Mouse (Mus musculus) intestine, embryonic 15.5 days (tissue): ENCODE measurements around the gene Zfp972. TPM values are rescaled to one million over a fixed set of nuclear protein-coding genes. Genes with fewer than 3 reads are reported as not detected.
"Not testable (repeated sequence)": the region's sequence is repeated elsewhere in the genome, so short reads cannot be mapped to it uniquely, and the experiment has no call there.

Source experiments
- ATAC-seq: fragments of 200-750 bp; cut with Nextera tagmentation; 2 replicates; pipeline ENCODE4 v1.8.0; 2017; ENCODE audit warnings: moderate TSS enrichment, moderate library complexity
- H3K27ac ChIP-seq: fragments of 300-500 bp; sonication (generic); 2 replicates; pipeline ENCODE4 v1.5.1; 2015; ENCODE audit warnings: mild to moderate bottlenecking, inconsistent platforms
- H3K27me3 ChIP-seq: fragments of 300-500 bp; sonication (generic); replicated peaks from 2 replicates; pipeline ENCODE4 v1.6.1; 2015; ENCODE audit warnings: inconsistent platforms
- H3K36me3 ChIP-seq: fragments of 300-500 bp; sonication (generic); 2 replicates; pipeline ENCODE4 v1.6.1; 2015; ENCODE audit warnings: inconsistent platforms
- H3K4me1 ChIP-seq: fragments of 300-500 bp; sonication (generic); replicated peaks from 2 replicates; pipeline ENCODE4 v1.6.1; 2015; ENCODE audit warnings: inconsistent platforms
- H3K4me2 ChIP-seq: fragments of 300-500 bp; sonication (generic); replicated peaks from 2 replicates; pipeline ENCODE4 v1.6.1; 2015; ENCODE audit warnings: mild to moderate bottlenecking, inconsistent platforms
- H3K4me3 ChIP-seq: fragments of 300-500 bp; sonication (generic); replicated peaks from 2 replicates; pipeline ENCODE4 v1.5.1; 2015; ENCODE audit warnings: inconsistent platforms
- H3K9ac ChIP-seq: fragments of 300-500 bp; sonication (generic); 2 replicates; pipeline ENCODE4 v1.6.1; 2015; ENCODE audit warnings: inconsistent platforms
- H3K9me3 ChIP-seq: fragments of 300-500 bp; sonication (generic); 2 replicates; pipeline ENCODE4 v1.6.1; 2016; ENCODE audit warnings: inconsistent platforms
- WGBS: fragments of 180-500 bp; shearing (Covaris S2); methylation state at CpG from one replicate; pipeline ENCODE4 v1.1.7; 2015; 5-methylcytosine and 5-hydroxymethylcytosine counted together
- polyA plus RNA-seq: library from polyadenylated mRNA; unstranded; fragments of >200 nt; fragmentation: Nextera tagmentation; extraction: Ambion mirVana; gene quantifications from 2 replicates; pipeline ENCODE4 v1.2.1, GENCODE M21; 2015

Zfp972 gene
- 1.4 and 1.5 TPM in 2 replicates for polyA plus RNA-seq

- H3K36me3 ChIP-seq, H3K27me3 ChIP-seq, H3K4me2 ChIP-seq, ATAC-seq, H3K4me1 ChIP-seq, H3K27ac ChIP-seq, H3K9me3 ChIP-seq, H3K4me3 ChIP-seq, H3K9ac ChIP-seq: not testable (repeated sequence)
- 52% methylated on average over 4 of the region's 5 CpGs for WGBS
Measured at GRCm38 (mm10) chr2:177925563-177926103, at the start of gene Zfp972. TSS of gene Zfp972 (minus strand) at chr2:177925613.

DNA sequence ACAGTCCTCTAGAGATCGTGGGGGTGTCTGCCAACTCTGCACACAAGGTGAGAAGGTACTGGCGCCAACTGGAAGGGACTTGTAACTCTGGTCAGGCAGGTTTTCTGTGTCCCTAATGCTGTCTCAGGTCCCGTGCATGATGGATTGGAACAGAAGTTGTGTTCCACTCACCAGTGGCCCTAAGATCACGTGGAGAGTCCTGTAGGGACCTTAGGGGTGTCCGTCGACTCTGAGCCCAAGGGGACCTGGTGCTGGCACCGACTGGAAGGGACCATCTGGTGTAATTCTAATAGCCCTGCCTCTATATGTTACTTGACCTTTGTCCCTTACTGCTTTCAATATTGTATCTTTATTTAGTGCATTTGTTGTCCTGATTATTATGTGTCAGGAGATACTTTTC lies 49.4 kb upstream of the Zfp972 start:
- H3K4me3 ChIP-seq, ATAC-seq, H3K36me3 ChIP-seq, H3K4me2 ChIP-seq, H3K27ac ChIP-seq, H3K9ac ChIP-seq, H3K27me3 ChIP-seq, H3K9me3 ChIP-seq, H3K4me1 ChIP-seq: not testable (repeated sequence)
- WGBS = 68% methylated on average over 7 of the region's 7 CpGs

DNA sequence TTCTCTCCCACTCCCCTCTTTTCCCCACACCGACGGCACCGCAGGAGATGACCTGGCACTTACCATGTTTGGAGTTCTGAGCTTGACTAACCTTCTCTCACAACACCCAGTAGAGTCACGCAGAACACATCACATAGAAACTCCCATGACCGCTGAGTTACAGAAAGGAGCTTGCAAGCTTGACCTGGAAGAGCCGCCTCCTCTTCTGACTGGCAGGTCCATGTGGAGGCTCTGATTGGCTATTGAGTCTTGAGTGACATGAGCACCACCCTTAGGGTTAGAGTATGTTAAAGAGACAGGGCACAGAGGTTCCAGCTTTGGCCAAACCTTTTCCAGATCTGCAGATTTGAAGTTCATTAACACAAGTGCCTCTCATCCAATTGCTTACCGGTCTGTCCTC lies 31.7 kb upstream of the Zfp972 start, which contains the start of gene Gm14326:
Gene Gm14326 (minus strand): TSS at position 153 of the 400 bp plus-strand sequence.
- WGBS = 0% methylated on average over 4 of the region's 7 CpGs

GRCm38 (mm10) chr2:177956734-177957133 lies 31.3 kb upstream of the Zfp972 start:
- Histone ChIP-seq H3K9ac (peak overlapping the region; percentile 42; the same call in 1 of the 2 replicates), H3K4me2 (peak overlapping the region; percentile 39), H3K4me3 (peak overlapping the region; percentile 47)
- H3K9me3 ChIP-seq, H3K36me3 ChIP-seq, ATAC-seq, H3K4me1 ChIP-seq, H3K27ac ChIP-seq, H3K27me3 ChIP-seq: not testable (repeated sequence)
- WGBS = 1% methylated on average over 18 of the region's 18 CpGs

More for the DNA sequence above, 31.7 kb upstream of the Zfp972 start, which contains the start of gene Gm14326:
- H3K9me3 ChIP-seq, H3K4me1 ChIP-seq, H3K36me3 ChIP-seq, H3K27ac ChIP-seq, ATAC-seq, H3K27me3 ChIP-seq: not testable (repeated sequence)
- H3K4me2 ChIP-seq = peak within 1 kb of the TSS; percentile 39
- H3K9ac ChIP-seq = peak within 1 kb of the TSS; percentile 42; the same call in 1 of the 2 replicates
- H3K4me3 ChIP-seq = peak within 1 kb of the TSS; percentile 47

- not testable (repeated sequence) for H3K9me3 ChIP-seq, ATAC-seq
- WGBS = 83% methylated on average over 4 of the region's 12 CpGs
Measured at GRCm38 (mm10) chr2:177903276-177903675, 22.1 kb downstream of the Zfp972 start.

GRCm38 (mm10) chr2:177898171-177898570 lies 27.2 kb downstream of the Zfp972 start:
- not testable (repeated sequence) for H3K9ac ChIP-seq, H3K9me3 ChIP-seq, H3K4me2 ChIP-seq, H3K27ac ChIP-seq, H3K36me3 ChIP-seq, H3K4me1 ChIP-seq, H3K4me3 ChIP-seq, ATAC-seq, H3K27me3 ChIP-seq
- WGBS = 70% methylated on average over 2 of the region's 3 CpGs

More at GRCm38 (mm10) chr2:177903276-177903675, 22.1 kb downstream of the Zfp972 start:
- H3K9ac ChIP-seq, H3K4me1 ChIP-seq, H3K27me3 ChIP-seq, H3K36me3 ChIP-seq, H3K4me3 ChIP-seq, H3K4me2 ChIP-seq, H3K27ac ChIP-seq: not testable (repeated sequence)

DNA sequence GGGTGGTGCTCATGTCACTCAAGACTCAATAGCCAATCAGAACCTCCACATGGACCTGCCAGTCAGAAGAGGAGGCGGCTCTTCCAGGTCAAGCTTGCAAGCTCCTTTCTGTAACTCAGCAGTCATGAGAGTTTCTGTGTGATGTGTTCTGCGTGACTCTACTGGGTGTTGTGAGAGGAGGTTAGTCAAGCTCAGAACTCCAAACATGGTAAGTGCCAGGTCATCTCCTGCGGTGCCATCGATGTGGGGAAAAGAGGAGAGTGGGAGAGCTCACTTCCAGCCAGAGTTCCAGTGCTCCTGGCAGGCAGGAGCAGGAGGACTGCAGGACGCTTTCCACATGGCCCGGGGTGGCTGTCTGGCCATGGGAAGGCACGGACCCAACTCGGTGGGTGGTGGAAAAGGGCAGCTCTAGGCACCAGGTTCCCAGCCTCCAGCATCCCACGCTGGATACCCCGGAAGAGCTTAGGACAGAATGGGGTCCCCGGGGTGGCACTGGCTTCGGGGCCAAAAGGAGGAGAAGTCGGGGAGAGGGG lies 28.3 kb downstream of the Zfp972 start, which contains the start of gene Gm14327:
Gene Gm14327 (plus strand): TSS at position 51 of the 533 bp plus-strand sequence.
- ATAC-seq, H3K9me3 ChIP-seq, H3K4me2 ChIP-seq, H3K27me3 ChIP-seq, H3K27ac ChIP-seq, H3K9ac ChIP-seq, H3K36me3 ChIP-seq, H3K4me1 ChIP-seq: not testable (repeated sequence)
- peak within 1 kb of the TSS; percentile 27 for H3K4me3 ChIP-seq
- 38% methylated on average over 12 of the region's 13 CpGs for WGBS

DNA sequence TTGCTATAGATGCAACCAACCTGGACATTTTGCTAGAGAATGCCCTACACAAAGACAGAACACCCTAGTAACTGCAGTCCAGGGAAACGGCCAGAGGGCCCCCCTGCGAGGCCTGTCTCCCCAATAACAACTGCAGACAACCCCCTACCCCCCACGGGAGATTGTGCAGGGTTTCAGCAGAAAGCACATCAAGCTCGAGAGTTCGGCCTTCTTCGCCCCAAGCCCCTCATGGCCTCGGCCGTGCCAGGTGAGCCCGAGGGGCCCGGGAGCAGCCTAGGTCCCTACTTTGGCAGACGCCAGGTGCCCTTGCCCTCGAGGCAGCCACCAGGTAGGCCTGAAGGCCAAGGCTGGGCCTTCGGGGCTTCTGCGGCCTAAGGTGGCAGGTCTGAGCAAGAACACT lies 37.7 kb downstream of the Zfp972 start:
- H3K9me3 ChIP-seq, ATAC-seq, H3K9ac ChIP-seq, H3K4me2 ChIP-seq, H3K4me1 ChIP-seq, H3K36me3 ChIP-seq, H3K27ac ChIP-seq, H3K4me3 ChIP-seq, H3K27me3 ChIP-seq: not testable (repeated sequence)
- 95% methylated on average over 14 of the region's 14 CpGs for WGBS

DNA sequence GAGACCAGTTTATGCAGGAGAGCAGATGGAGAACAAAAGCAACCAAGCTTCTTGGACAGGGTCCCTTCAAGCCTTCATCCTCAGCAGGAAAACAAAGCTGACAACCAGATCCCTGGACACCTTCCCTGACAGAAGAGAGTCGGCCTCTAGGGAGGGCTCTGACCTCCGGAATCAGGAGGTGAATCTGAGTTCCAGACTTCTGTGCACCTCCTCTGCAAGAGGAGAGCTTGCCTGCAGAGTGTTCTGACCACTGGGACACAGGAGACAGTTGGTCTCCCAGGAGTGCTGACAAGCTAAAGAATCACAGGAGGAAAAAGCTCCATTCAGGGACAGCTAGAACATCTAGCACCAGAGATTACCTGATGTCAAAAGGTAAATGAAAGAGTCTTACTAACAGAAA lies 63.2 kb downstream of the Zfp972 start:
- not testable (repeated sequence) for H3K4me2 ChIP-seq
- 81% methylated on average over 2 of the region's 2 CpGs for WGBS

More for the DNA sequence above, 63.2 kb downstream of the Zfp972 start:
- not testable (repeated sequence) for H3K9ac ChIP-seq, H3K36me3 ChIP-seq, H3K27ac ChIP-seq, H3K4me1 ChIP-seq, H3K27me3 ChIP-seq, H3K4me3 ChIP-seq, ATAC-seq, H3K9me3 ChIP-seq

Other genes starting within 250 kb of the Zfp972 start
- gene Gm14322, start 166.3 kb downstream of the Zfp972 start, polyA plus RNA-seq = 4.2 and 5.3 TPM in 2 replicates
- gene Gm14325, start 85.3 kb downstream of the Zfp972 start, polyA plus RNA-seq = 29.0 and 29.6 TPM in 2 replicates
- gene Gm14327, start 28.5 kb downstream of the Zfp972 start, polyA plus RNA-seq = 3.3 and 4.1 TPM in 2 replicates
- gene Gm14326, start 31.7 kb upstream of the Zfp972 start, polyA plus RNA-seq = 15.2 TPM in 2 replicates
- 12.2 and 12.8 TPM in 2 replicates for gene Zfp971, start 97.7 kb upstream of the Zfp972 start, polyA plus RNA-seq
- 17.7 and 18.7 TPM in 2 replicates for gene Zfp931, start 152.9 kb upstream of the Zfp972 start, polyA plus RNA-seq
- gene Phactr3, start 193.4 kb upstream of the Zfp972 start, polyA plus RNA-seq = 2.0 and 3.4 TPM in 2 replicates